Mouse (Mus musculus): ENCODE measurements around the gene Cldn19. TPM values are rescaled to one million over a fixed set of nuclear protein-coding genes. Genes with fewer than 3 reads are reported as not detected.

The Cldn19 gene
- total RNA-seq, 2 experiments from 2014 or later = 12.8 to 17.0 TPM

GRCm38 (mm10) chr4:119300761-119301160 lies 45.5 kb downstream of the Cldn19 start:
- DNase-seq = no peak

- no peak for DNase-seq
Observed at GRCm38 (mm10) chr4:119301777-119302176, 46.6 kb downstream of the Cldn19 start.

- no peak for DNase-seq
Observed at GRCm38 (mm10) chr4:119303291-119303690, 48.1 kb downstream of the Cldn19 start.

DNA sequence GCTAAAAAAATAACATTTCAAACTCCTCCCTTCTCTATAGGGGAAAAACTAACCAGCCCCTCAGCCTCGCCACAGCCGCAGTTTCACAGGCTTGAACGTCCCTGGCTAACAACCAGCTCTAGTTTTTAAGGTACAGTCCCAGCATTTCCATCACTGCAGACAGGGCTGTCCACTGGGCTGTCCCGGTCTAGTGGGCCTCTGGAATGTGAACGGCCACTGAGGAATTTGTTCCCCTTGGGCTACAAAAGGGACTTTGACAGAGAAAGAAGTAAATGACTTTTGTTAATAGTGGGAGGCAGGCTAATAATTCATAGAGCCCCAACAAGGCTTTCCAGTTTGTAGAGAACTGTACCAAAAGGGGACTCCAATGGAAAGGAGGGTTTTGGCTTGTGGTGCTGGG lies 50.2 kb downstream of the Cldn19 start:
- no peak for DNase-seq

Other genes with a start within 250 kb of the Cldn19 start
- gene Slc2a1, start 146.7 kb upstream of the Cldn19 start, total RNA-seq (2021) = 1 to 10 TPM; 5.2 to 5.4 TPM
- gene Zfp691, start 81.2 kb upstream of the Cldn19 start, total RNA-seq (2021) = 1 to 10 TPM; 8.7 to 8.9 TPM
- 1 to 10 TPM in 1 of 2 experiments, under 1 TPM in 1; 0.49 to 1.9 TPM for gene Ermap, start 65.4 kb upstream of the Cldn19 start, total RNA-seq (2021)
- 10 to 100 TPM; 38.2 to 44.7 TPM for gene Svbp, start 60.1 kb upstream of the Cldn19 start, total RNA-seq (2021)
- gene Tmem269, start 37.2 kb upstream of the Cldn19 start, total RNA-seq (2021) = not detected
- 10 to 100 TPM; 19.3 to 21.2 TPM for gene AU022252, start 22.7 kb upstream of the Cldn19 start, total RNA-seq (2021)
- 10 to 100 TPM; 23.3 to 30.5 TPM for gene P3h1, start 22.5 kb upstream of the Cldn19 start, total RNA-seq (2021)
- 100 to 1,000 TPM; 547 to 553 TPM for gene Ybx1, start 39.2 kb downstream of the Cldn19 start, total RNA-seq (2021)
- 10 to 100 TPM; 15.2 to 15.4 TPM for gene Ppih, start 65.1 kb downstream of the Cldn19 start, total RNA-seq (2021)
- gene Ccdc30, start 160.1 kb downstream of the Cldn19 start, total RNA-seq (2021) = under 1 TPM; 0.21 to 0.56 TPM
- 1 to 10 TPM; 3.8 to 5.5 TPM for gene Ppcs, start 167.0 kb downstream of the Cldn19 start, total RNA-seq (2021)
- gene Zmynd12, start 167.4 kb downstream of the Cldn19 start, total RNA-seq (2021) = not detected
- under 1 TPM; 0.41 to 0.47 TPM for gene Rimkla, start 237.2 kb downstream of the Cldn19 start, total RNA-seq (2021)